Mouse (Mus musculus) midbrain, embryonic 12.5 days (tissue): Measurements from ENCODE around the gene Alx3. TPM values are rescaled to one million over a fixed set of nuclear protein-coding genes. Genes with fewer than 3 reads are reported as not detected.
A peak's percentile ranks its signal among the peaks of the same experiment; 100 is the strongest.

Experiments
- ATAC-seq: fragments of 200-750 bp; cut with Nextera tagmentation; 2 replicates; pipeline ENCODE4 v1.8.0; 2017; ENCODE audit warnings: low read depth, moderate TSS enrichment, moderate library complexity; ENCODE audit not compliant: low FRiP score
- H3K27ac ChIP-seq: fragments of 300-500 bp; sonication (generic); replicated peaks from 2 replicates; pipeline ENCODE4 v1.5.1; 2016; ENCODE audit warnings: mild to moderate bottlenecking
- H3K27me3 ChIP-seq: fragments of 300-500 bp; sonication (generic); 2 replicates; pipeline ENCODE4 v1.6.1; 2016; ENCODE audit warnings: mild to moderate bottlenecking
- H3K36me3 ChIP-seq: fragments of 300-500 bp; sonication (generic); 2 replicates; pipeline ENCODE4 v1.6.1; 2016
- H3K4me1 ChIP-seq: fragments of 300-500 bp; sonication (generic); 2 replicates; pipeline ENCODE4 v1.6.1; 2016
- H3K4me2 ChIP-seq: fragments of 300-500 bp; sonication (generic); replicated peaks from 2 replicates; pipeline ENCODE4 v1.6.1; 2016; ENCODE audit warnings: mild to moderate bottlenecking, moderate library complexity
- H3K4me3 ChIP-seq: fragments of 300-500 bp; sonication (generic); 2 replicates; pipeline ENCODE4 v1.5.1; 2016; ENCODE audit warnings: mild to moderate bottlenecking
- H3K9ac ChIP-seq: fragments of 300-500 bp; sonication (generic); replicated peaks from 2 replicates; pipeline ENCODE4 v1.6.1; 2016; ENCODE audit warnings: mild to moderate bottlenecking, moderate library complexity
- H3K9me3 ChIP-seq: fragments of 300-500 bp; sonication (generic); 2 replicates; pipeline ENCODE4 v1.6.1; 2016; ENCODE audit warnings: mild to moderate bottlenecking
- WGBS: fragments of 180-500 bp; shearing (Covaris S2); methylation state at CpG from one replicate; pipeline ENCODE4 v1.1.7; 2016; 5-methylcytosine and 5-hydroxymethylcytosine counted together
- polyA plus RNA-seq: library from polyadenylated mRNA; unstranded; fragments of >200 nt; fragmentation: Nextera tagmentation; extraction: Ambion mirVana; gene quantifications from 2 replicates; pipeline ENCODE4 v1.2.1, GENCODE M21; 2016

Alx3 gene
- polyA plus RNA-seq, 1 experiment from 2014 or later = 4.5 TPM

DNA sequence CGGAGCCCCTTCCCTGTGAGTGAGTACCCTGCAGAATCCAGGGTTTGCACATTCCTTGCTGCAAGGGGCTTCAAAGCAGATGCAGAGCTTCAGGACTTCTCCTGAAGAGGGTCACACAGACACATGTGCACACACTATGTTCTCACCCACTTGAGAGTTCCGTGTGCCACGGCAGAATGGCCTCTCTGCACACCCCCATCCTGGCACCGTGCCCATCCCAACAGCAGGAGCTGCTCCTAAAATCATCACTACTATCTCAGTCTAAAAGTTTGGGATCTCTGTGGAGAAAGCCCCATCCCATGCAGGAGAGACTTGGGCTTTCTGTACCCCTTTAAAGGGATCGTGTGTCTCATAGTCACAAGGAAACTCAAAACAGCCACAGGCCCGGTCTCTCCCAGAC, 8.3 kb upstream of the Alx3 start:
- Histone ChIP-seq H3K4me3 (no peak overlapping the region), H3K36me3 (no peaks in the 10 kb centered on the region), H3K9ac (no peak overlapping the region), H3K9me3 (no peaks in the 10 kb centered on the region), H3K4me1 (peaks cover 10% of the 10 kb centered on the region), H3K27ac (no peak overlapping the region), H3K4me2 (no peak overlapping the region), H3K27me3 (peaks cover 92% of the 10 kb centered on the region)
- 79% methylated on average over 6 of the region's 6 CpGs for WGBS
- ATAC-seq = no peak

DNA sequence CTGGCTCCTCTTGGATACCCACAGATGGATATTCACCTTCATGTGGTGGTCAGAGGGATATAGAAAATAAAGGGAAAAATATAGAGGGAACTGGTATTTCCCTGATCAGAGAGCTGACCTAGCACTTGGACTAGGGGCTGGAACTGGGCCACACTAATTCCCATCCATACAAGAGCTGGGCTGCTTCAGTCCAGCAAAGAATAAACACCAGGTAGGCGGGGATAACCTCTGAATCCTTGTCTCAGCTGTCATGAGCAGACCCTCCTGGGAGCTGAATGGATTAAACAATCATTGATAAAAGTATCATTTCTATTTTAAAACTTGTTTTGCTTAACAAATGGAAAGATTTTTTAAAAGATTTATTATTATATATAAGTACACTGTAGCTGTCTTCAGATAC, 3.2 kb upstream of the Alx3 start:
- 59% methylated on average over 1 of the region's 1 CpGs for WGBS
- Histone ChIP-seq H3K36me3 (no peaks in the 10 kb centered on the region), H3K4me2 (no peak overlapping the region), H3K27me3 (peaks cover 87% of the 10 kb centered on the region), H3K9me3 (no peaks in the 10 kb centered on the region), H3K27ac (no peak overlapping the region), H3K9ac (no peak overlapping the region), H3K4me3 (no peak overlapping the region), H3K4me1 (peaks cover 19% of the 10 kb centered on the region)
- no peak for ATAC-seq

DNA sequence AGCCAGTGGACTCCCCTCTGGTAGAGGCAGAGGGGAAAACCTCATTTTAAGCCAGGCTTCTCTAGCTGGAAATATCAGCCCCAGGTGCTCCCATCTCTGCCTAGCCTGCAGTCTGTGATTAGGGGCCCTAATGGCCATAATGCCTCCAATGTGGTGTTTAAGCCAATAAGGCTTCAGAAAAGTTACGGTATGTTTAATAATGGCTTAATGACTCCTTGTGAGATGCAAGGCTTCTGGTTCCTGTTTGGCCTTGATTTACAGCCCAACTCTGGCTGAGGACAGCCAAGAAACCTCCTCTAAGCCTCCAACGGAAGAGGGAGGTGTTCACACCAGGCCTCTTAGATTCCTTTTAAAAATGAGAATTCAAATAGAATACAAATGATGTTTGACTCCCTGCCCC, 1.2 kb upstream of the Alx3 start:
- 61% methylated on average over 2 of the region's 2 CpGs for WGBS
- no peak overlapping the region for H3K4me2 ChIP-seq
- no peak overlapping the region for H3K9ac ChIP-seq
- H3K27me3 ChIP-seq = peaks cover 85% of the 10 kb centered on the region
- H3K4me1 ChIP-seq = peaks cover 21% of the 10 kb centered on the region
- no peaks in the 10 kb centered on the region for H3K36me3 ChIP-seq
- no peak overlapping the region for H3K27ac ChIP-seq
- H3K4me3 ChIP-seq = no peak overlapping the region
- no peaks in the 10 kb centered on the region for H3K9me3 ChIP-seq
- no peak for ATAC-seq

DNA sequence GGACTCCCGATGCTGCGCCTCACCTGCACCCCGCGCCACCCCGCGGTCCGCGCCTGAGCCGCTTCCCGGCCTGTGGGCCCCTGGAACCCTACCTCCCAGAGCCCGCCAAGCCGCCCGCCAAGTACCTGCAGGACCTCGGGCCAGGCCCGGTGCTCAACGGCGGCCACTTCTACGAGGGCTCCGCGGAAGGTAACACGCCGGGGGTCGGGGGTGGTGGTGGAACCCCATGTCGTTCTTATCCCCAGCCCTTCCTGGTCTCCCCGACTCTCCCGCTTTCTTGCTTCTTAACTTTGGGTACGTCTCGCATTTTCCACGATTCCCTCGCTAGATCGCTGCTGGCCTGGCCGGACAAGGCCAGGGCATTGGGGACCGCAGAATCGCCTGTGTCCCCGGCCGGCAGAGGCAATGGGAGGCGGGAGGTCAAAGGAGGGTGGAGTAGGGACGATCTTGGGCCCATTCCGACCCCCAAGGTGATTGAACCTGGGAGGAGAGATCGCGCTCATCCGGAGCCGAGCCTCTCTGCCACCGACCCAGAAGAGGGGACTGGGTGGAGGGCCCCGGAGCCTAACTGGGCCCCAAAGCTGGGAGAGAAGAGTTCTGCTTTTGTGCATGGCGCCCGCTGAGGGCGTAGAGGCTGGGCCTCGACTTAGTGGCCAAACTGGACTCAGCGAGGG, 570 bp downstream of the Alx3 start:
- H3K27ac ChIP-seq = no peak overlapping the region
- ATAC-seq = peak; percentile 25

DNA sequence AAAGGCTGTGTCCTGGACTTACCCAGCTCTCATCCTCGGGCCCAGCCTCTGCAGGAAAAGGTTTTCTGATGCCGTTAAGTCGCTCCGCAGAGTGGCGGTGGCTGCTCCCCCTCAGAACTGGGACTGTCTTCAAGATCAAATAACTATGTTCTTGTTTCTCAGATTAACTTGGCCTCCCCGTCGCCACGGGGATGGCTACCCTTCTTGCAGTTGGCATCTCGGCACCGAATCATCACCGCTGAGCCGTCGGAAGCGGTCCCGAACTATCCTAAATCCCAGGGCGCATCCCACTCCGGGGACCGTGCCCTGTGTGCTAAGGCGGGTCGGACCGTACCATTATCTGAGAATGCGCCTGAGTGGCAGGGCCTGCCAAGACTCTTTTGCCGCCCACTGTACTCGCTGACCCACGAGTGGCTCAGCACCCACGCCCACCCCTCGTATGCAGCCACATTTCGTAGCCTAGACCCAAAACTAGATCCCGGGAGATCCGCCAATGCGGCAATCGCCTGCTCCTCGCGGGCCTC, 1.2 kb downstream of the Alx3 start:
- no peak overlapping the region for H3K27ac ChIP-seq
- H3K36me3 ChIP-seq = no peaks in the 10 kb centered on the region
- H3K4me1 ChIP-seq = peaks cover 21% of the 10 kb centered on the region
- H3K27me3 ChIP-seq = peaks cover 91% of the 10 kb centered on the region
- peak overlapping the region; percentile 71 for H3K4me2 ChIP-seq
- 0 out of 2 replicates have a peak, but pooled peaks have one; percentile 34 for ATAC-seq
- 1% methylated on average over 34 of the region's 34 CpGs for WGBS
- no peak overlapping the region for H3K9ac ChIP-seq
- H3K4me3 ChIP-seq = peak overlapping the region; percentile 46
- no peaks in the 10 kb centered on the region for H3K9me3 ChIP-seq

More for the DNA sequence above, 570 bp downstream of the Alx3 start:
- Histone ChIP-seq H3K9ac (peak overlapping the region; percentile 50), H3K9me3 (no peaks in the 10 kb centered on the region), H3K4me3 (peak overlapping the region; percentile 46), H3K36me3 (no peaks in the 10 kb centered on the region), H3K27me3 (peaks cover 88% of the 10 kb centered on the region), H3K4me1 (peaks cover 21% of the 10 kb centered on the region), H3K4me2 (peak overlapping the region; percentile 71)
- WGBS = under 1% methylated on average over 50 of the region's 50 CpGs

DNA sequence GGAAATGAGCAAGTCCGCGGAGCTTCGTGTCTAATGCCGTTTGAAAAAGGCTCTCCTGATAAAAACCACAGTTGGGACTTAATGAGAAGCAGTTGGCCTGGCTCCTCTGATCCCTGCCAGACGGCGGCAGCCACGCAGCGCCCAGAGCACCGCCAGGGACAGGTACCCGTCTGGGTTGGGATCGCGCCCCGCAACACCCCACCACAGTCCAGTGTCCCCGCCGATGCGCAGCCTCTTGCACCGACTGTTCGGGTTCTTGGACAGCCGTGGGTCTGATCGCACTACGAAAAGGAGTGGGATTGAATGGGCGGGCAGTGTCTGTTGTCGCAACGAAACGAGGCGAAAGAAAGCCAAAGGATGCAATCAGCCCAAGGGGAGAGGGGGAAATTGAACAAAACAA, 1.7 kb downstream of the Alx3 start:
- peak overlapping the region; percentile 25 for H3K4me2 ChIP-seq
- H3K9me3 ChIP-seq = no peaks in the 10 kb centered on the region
- peak overlapping the region; percentile 46 for H3K4me3 ChIP-seq
- H3K36me3 ChIP-seq = no peaks in the 10 kb centered on the region
- H3K4me1 ChIP-seq = peaks cover 21% of the 10 kb centered on the region
- WGBS = under 1% methylated on average over 26 of the region's 26 CpGs
- no peak overlapping the region for H3K27ac ChIP-seq
- H3K9ac ChIP-seq = no peak overlapping the region
- H3K27me3 ChIP-seq = peaks cover 93% of the 10 kb centered on the region
- 0 out of 2 replicates have a peak, but pooled peaks have one; percentile 31 for ATAC-seq

DNA sequence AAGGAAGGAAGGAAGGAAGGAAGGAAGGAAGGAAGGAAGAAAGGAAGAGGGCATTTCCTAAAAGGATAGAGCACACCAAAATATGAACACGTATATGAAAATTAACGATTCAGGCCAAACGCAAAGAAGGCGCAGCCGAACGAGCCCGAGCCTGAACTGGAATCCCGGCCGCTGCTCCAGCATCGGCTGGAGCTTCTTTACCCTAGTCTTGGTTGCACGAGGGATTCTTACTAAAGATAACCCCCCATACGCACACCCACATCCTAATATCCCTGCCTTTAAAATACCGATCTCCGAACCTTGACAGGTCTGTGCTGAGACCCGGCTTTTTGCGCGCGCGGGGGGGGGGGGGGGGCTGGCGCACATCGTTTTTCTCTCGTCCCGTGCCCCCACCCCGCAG, 2.3 kb downstream of the Alx3 start:
- Histone ChIP-seq H3K9ac (no peak overlapping the region), H3K27me3 (peaks cover 96% of the 10 kb centered on the region), H3K4me1 (peaks cover 21% of the 10 kb centered on the region), H3K36me3 (no peaks in the 10 kb centered on the region), H3K4me2 (no peak overlapping the region), H3K4me3 (no peak overlapping the region), H3K27ac (no peak overlapping the region), H3K9me3 (no peaks in the 10 kb centered on the region)
- WGBS = 3% methylated on average over 24 of the region's 24 CpGs
- ATAC-seq = no peak

DNA sequence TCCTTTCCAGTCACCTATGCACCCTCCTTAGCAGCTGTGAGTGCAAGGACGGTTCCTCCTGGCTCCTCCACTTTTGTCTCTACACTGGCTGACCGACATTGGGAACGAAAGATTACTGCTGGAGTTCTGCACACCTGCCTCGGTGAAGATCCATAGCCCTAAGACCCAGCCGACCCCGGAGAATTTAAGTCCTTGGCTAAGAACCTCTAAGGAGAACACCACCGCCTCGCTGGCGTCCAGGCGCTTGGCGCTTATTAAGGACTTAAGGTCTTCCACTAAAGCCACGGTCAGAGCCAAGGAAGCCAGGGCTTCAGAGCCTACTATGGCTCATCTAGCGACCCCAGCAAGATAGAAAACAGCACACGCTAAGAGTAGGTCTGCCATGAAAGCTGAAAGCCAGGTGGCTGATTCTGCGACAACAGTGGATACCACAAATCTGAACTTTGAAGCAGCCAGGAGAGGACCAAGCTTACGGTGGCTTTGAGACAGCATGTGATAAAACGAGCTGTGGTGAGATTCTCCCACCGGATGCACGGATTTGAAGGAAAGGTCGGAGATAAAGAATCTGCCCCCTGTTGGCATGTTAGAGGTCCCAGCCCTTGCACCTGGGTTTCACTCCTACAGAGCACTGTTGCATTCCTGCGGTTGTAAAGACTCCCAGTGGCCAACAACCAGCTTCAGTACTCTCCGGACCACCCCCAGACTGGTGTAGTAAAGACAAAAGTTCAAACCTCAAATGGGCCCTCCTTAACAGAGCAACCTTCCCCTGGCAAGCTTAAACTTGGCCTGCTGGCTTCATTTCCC, 3.0 kb downstream of the Alx3 start:
- 3% methylated on average over 22 of the region's 22 CpGs for WGBS
- Histone ChIP-seq H3K9ac (no peak overlapping the region), H3K4me3 (no peak overlapping the region), H3K4me2 (no peak overlapping the region), H3K27me3 (peaks cover 89% of the 10 kb centered on the region), H3K9me3 (no peaks in the 10 kb centered on the region), H3K36me3 (no peaks in the 10 kb centered on the region), H3K27ac (no peak overlapping the region), H3K4me1 (peaks cover 21% of the 10 kb centered on the region)
- ATAC-seq = no peak

DNA sequence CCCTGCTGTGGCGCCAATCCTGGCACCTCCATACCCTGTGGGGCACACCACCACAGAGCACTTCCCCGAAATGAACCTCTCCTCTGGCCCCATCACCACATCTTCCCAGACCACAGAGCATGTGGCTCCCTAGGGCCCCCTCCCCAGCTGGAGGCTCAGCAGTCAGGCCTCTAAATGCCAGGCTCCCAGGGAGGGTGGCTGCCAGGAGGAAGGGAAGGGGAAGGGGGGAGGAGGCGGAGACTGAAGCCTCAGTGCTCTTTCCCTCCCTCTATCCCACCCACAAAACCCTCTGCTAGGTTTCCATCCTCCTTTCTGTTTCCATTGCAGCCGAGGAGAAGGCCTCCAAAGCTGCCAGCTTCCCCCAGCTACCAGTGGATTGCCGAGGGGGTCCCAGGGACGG, 5.3 kb downstream of the Alx3 start:
- WGBS = 45% methylated on average over 5 of the region's 6 CpGs
- Histone ChIP-seq H3K36me3 (no peaks in the 10 kb centered on the region), H3K27me3 (peaks cover 71% of the 10 kb centered on the region), H3K4me1 (peaks cover 16% of the 10 kb centered on the region), H3K27ac (no peak overlapping the region), H3K9me3 (no peaks in the 10 kb centered on the region), H3K4me2 (no peak overlapping the region), H3K4me3 (no peak overlapping the region), H3K9ac (no peak overlapping the region)
- ATAC-seq = no peak

DNA sequence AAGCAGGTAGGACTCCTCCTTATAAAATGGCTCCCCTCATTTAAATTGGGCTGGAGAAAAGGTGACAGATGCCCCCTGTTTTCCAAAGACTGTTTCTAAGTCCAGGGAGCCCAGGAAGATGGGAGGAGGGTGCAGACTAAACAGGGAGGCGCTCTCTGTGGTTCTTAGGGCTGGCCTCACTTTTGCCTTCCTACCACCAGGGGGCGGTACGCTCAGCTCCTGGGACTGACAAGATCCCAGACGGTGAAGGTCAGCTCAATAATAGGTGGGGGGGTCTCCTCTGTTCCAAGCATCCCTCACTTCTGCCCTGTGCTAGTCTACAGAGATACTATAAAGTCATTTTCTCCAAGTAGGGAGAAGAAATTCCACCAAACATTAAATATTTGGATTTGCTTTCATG, 10.5 kb downstream of the Alx3 start:
- Histone ChIP-seq H3K9ac (no peak overlapping the region), H3K36me3 (no peaks in the 10 kb centered on the region), H3K4me1 (0 out of 2 replicates have a peak, but pooled peaks cover 3% of the 10 kb centered on the region), H3K4me2 (no peak overlapping the region), H3K9me3 (no peaks in the 10 kb centered on the region), H3K27me3 (peaks cover 29% of the 10 kb centered on the region), H3K27ac (no peak overlapping the region), H3K4me3 (no peak overlapping the region)
- WGBS = 6% methylated on average over 4 of the region's 4 CpGs
- peak; percentile 34; the same call in 1 of the 2 replicates for ATAC-seq

DNA sequence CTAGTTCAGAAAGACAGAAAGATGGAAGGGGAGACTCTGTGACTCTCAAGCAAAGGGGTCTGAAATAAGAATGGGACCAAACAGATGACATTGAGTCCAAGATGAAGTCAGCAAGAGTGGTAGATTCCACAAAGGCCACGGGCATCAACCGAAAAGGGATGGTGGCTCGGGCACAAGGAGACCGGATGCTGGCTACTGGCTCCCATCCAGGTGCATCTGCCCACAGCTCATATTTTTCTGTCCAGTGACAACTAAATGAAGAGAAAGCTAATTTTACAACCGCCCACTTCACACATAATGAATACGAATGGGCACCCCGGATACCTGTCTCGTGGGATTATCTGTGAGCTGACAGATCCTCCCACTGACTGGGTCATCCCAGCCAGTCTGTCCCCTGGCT, 12.4 kb downstream of the Alx3 start:
- Histone ChIP-seq H3K9me3 (no peaks in the 10 kb centered on the region), H3K36me3 (peaks cover 17% of the 10 kb centered on the region), H3K9ac (no peak overlapping the region), H3K27ac (no peak overlapping the region), H3K27me3 (peaks cover 13% of the 10 kb centered on the region), H3K4me3 (no peak overlapping the region), H3K4me1 (0 out of 2 replicates have a peak, but pooled peaks cover 3% of the 10 kb centered on the region), H3K4me2 (no peak overlapping the region)
- ATAC-seq = no peak
- 86% methylated on average over 8 of the region's 8 CpGs for WGBS

DNA sequence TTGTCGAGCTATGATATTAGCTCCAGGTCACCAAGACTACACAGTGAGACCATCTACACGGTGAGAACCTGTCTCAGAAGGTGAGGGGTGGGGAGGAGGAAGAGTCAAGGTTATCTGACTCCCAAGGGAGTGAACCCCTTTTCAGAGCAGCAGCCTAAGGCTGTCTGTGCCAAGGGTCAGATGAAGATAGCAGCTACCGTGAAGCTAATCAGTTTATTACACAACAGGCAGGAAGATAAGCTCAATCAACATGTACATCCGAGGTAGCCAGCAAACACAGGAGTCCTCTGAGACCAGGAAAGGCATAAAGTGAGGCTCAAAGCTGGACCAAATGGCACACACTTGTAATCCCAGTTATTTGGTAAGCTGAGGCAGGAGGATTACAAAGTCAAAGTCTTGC, 14.0 kb downstream of the Alx3 start:
- 71% methylated on average over 4 of the region's 4 CpGs for WGBS

More for the DNA sequence above, 14.0 kb downstream of the Alx3 start:
- Histone ChIP-seq H3K9me3 (no peaks in the 10 kb centered on the region), H3K4me3 (no peak overlapping the region), H3K4me2 (no peak overlapping the region), H3K36me3 (peaks cover 33% of the 10 kb centered on the region), H3K9ac (no peak overlapping the region), H3K27me3 (peaks cover 13% of the 10 kb centered on the region), H3K4me1 (0 out of 2 replicates have a peak, but pooled peaks cover 3% of the 10 kb centered on the region), H3K27ac (no peak overlapping the region)
- ATAC-seq = no peak
